Mouse (Mus musculus) urinary bladder, adult 18-20 months (tissue): ENCODE results near the gene Hepacam2.
"Not testable (repeated sequence)": the region's sequence is repeated elsewhere in the genome, so short reads cannot be mapped to it uniquely, and the experiment has no call there.

Experiments used
- DNase-seq, 2 experiments: peaks; one replicate each; pipeline ENCODE4 v3.0.0; 2022; ENCODE audit warnings: low spot score in 2 of 2, mixed read lengths in 2 of 2

Hepacam2 gene

GRCm38 (mm10) chr6:3498162-3498848, at the start of gene Hepacam2, which contains the start of gene Vps50:
Gene Hepacam2, minus strand, starts transcription at chr6:3498298.
Gene Vps50, plus strand, starts transcription at chr6:3498382.
- DNase-seq = peak; percentile 63 to 86

- no peak for DNase-seq
These were observed 46.9 kb upstream of the Hepacam2 start for GRCm38 (mm10) chr6:3544970-3545369.

GRCm38 (mm10) chr6:3543862-3544261, 45.8 kb upstream of the Hepacam2 start:
- no peak for DNase-seq

- DNase-seq = no peak
These were observed 41.4 kb upstream of the Hepacam2 start for GRCm38 (mm10) chr6:3539470-3539869.

- DNase-seq = no peak
These were observed 38.0 kb upstream of the Hepacam2 start for GRCm38 (mm10) chr6:3536048-3536447.

- no peak for DNase-seq
These were observed 33.3 kb upstream of the Hepacam2 start for GRCm38 (mm10) chr6:3531445-3531844.

GRCm38 (mm10) chr6:3528198-3528597, 30.1 kb upstream of the Hepacam2 start:
- DNase-seq = no peak

GRCm38 (mm10) chr6:3512611-3513010, 14.5 kb upstream of the Hepacam2 start:
- DNase-seq = no peak

GRCm38 (mm10) chr6:3511612-3512011, 13.5 kb upstream of the Hepacam2 start:
- no peak for DNase-seq

- DNase-seq = no peak
These were observed 13.0 kb upstream of the Hepacam2 start for GRCm38 (mm10) chr6:3511116-3511515.

GRCm38 (mm10) chr6:3509782-3510181, 11.7 kb upstream of the Hepacam2 start:
- no peak for DNase-seq

GRCm38 (mm10) chr6:3508151-3508550, 10.1 kb upstream of the Hepacam2 start:
- DNase-seq = not testable (repeated sequence)

GRCm38 (mm10) chr6:3507078-3507477, 9.0 kb upstream of the Hepacam2 start:
- DNase-seq = no peak

GRCm38 (mm10) chr6:3505289-3505688, 7.2 kb upstream of the Hepacam2 start:
- DNase-seq = no peak

- no peak for DNase-seq
These were observed 2.2 kb upstream of the Hepacam2 start for GRCm38 (mm10) chr6:3500286-3500685.

- DNase-seq = no peak
These were observed 1.9 kb downstream of the Hepacam2 start for GRCm38 (mm10) chr6:3496210-3496609.

- no peak for DNase-seq
These were observed 3.8 kb downstream of the Hepacam2 start for GRCm38 (mm10) chr6:3494285-3494684.

- no peak for DNase-seq
These were observed 10.7 kb downstream of the Hepacam2 start for GRCm38 (mm10) chr6:3487355-3487754.

GRCm38 (mm10) chr6:3485133-3485532, 13.0 kb downstream of the Hepacam2 start:
- no peak for DNase-seq

GRCm38 (mm10) chr6:3481705-3482104, 16.4 kb downstream of the Hepacam2 start:
- DNase-seq = no peak

GRCm38 (mm10) chr6:3479853-3480252, 18.2 kb downstream of the Hepacam2 start:
- DNase-seq = no peak

GRCm38 (mm10) chr6:3476299-3476698, 21.8 kb downstream of the Hepacam2 start:
- no peak for DNase-seq

- DNase-seq = no peak
These were observed 27.4 kb downstream of the Hepacam2 start for GRCm38 (mm10) chr6:3470706-3471105.

GRCm38 (mm10) chr6:3468627-3469026, 29.5 kb downstream of the Hepacam2 start:
- no peak for DNase-seq
